Mouse (Mus musculus): Measurements from ENCODE around the gene Gm11032.
"Not testable (repeated sequence)": the region's sequence is repeated elsewhere in the genome, so short reads cannot be mapped to it uniquely, and the experiment has no call there.

Gene Gm11032

GRCm38 (mm10) chr11:4620017-4620485 is at the start of gene Gm11032:
Gene Gm11032, plus strand, starts transcription at chr11:4620067.
- DNase-seq, result no peak

- DNase-seq, result no peak
Observed at GRCm38 (mm10) chr11:4571491-4571901, 48.4 kb upstream of the Gm11032 start.

GRCm38 (mm10) chr11:4576090-4576732 is 43.7 kb upstream of the Gm11032 start:
- DNase-seq, result not testable (repeated sequence)

GRCm38 (mm10) chr11:4577079-4577478 is 42.8 kb upstream of the Gm11032 start:
- no peak for DNase-seq

- DNase-seq, result peak; percentile 19
Observed at GRCm38 (mm10) chr11:4578682-4579081, 41.2 kb upstream of the Gm11032 start.

- no peak for DNase-seq
Observed at GRCm38 (mm10) chr11:4591811-4592210, 28.1 kb upstream of the Gm11032 start.

GRCm38 (mm10) chr11:4593491-4593848 is 26.4 kb upstream of the Gm11032 start:
- DNase-seq, result no peak

- peak; percentile 43 for DNase-seq
Observed at GRCm38 (mm10) chr11:4593849-4594607, 25.8 kb upstream of the Gm11032 start.

GRCm38 (mm10) chr11:4594608-4595500 is 25.0 kb upstream of the Gm11032 start, which contains the start of gene Mtmr3:
Gene Mtmr3, minus strand, starts transcription at chr11:4594863.
- DNase-seq, result peak; percentile 92

GRCm38 (mm10) chr11:4598411-4598810 is 21.5 kb upstream of the Gm11032 start:
- DNase-seq, result no peak

- no peak for DNase-seq
Observed at GRCm38 (mm10) chr11:4599916-4600315, 20.0 kb upstream of the Gm11032 start.

- no peak for DNase-seq
Observed at GRCm38 (mm10) chr11:4601890-4602289, 18.0 kb upstream of the Gm11032 start.

GRCm38 (mm10) chr11:4602691-4603441 is 17.0 kb upstream of the Gm11032 start:
- peak; percentile 18 for DNase-seq

- DNase-seq, result no peak
Observed at GRCm38 (mm10) chr11:4604441-4604840, 15.4 kb upstream of the Gm11032 start.

- no peak for DNase-seq
Observed at GRCm38 (mm10) chr11:4605414-4605813, 14.5 kb upstream of the Gm11032 start.

GRCm38 (mm10) chr11:4606541-4606940 is 13.3 kb upstream of the Gm11032 start:
- no peak for DNase-seq

GRCm38 (mm10) chr11:4611904-4612303 is 8.0 kb upstream of the Gm11032 start:
- no peak for DNase-seq

GRCm38 (mm10) chr11:4620501-4621108 is 738 bp downstream of the Gm11032 start:
- no peak for DNase-seq

- DNase-seq, result no peak
Observed at GRCm38 (mm10) chr11:4621866-4622265, 2.0 kb downstream of the Gm11032 start.

- DNase-seq, result no peak
Observed at GRCm38 (mm10) chr11:4622442-4622986, 2.6 kb downstream of the Gm11032 start.

GRCm38 (mm10) chr11:4622997-4623396 is 3.1 kb downstream of the Gm11032 start:
- no peak for DNase-seq

GRCm38 (mm10) chr11:4625931-4626330 is 6.1 kb downstream of the Gm11032 start:
- no peak for DNase-seq
